Mouse (Mus musculus) liver, postnatal 0 days (tissue): ENCODE data around the gene Samd1.

Experiments
- CTCF ChIP-seq: sonication (generic); IDR thresholded peaks from 2 replicates; pipeline ENCODE4 v1.5.1; 2016; ENCODE audit warnings: antibody characterized with exemption, low read depth
- EP300 ChIP-seq: IDR thresholded peaks from 2 replicates; pipeline ENCODE4 v1.6.1; 2016; ENCODE audit warnings: antibody characterized with exemption, low read depth, mild to moderate bottlenecking

DNA sequence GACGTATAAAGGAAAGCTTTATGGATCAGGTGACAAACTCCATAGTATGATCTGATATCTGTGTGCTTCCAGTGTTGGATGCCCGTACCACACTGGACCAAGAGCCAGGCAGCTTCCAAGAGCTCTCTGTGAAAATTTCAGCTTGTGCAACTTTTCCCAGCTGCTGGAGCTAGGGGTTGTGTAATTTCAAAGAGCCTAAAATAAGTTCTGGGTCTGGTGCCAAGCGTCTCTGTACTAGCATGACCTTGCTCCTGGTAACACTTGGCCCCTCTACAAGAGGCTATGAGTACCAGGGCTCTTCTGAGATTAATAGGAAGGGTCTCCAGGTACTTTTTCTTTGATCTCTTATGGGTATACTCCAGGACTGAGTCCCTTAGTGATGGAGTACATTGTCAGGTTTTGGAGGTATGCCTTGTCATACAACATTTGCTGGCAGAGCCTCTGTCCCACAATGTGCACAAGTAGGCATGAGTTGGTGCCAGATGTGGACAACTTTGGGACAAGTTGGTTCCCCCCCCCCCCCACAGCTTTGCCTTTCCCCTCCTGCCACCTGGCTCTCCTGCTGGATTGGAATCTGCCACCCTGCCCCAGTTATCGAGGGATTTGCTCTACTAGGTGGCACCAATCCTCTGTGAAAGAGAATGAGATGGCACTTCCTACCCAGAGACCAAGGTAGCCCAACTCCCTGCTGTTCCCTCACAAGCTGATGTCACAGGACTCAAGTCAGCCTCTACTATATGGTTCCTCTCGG, 33.3 kb upstream of the Samd1 start:
- TF ChIP-seq CTCF (no peak), EP300 (no peak)
